Mouse (Mus musculus) midbrain, embryonic 12.5 days (tissue): Measurements from ENCODE around the gene Sphk1. TPM values are rescaled to one million over a fixed set of nuclear protein-coding genes. Genes with fewer than 3 reads are reported as not detected.

ENCODE experiments used
- ATAC-seq: fragments of 200-750 bp; cut with Nextera tagmentation; 2 replicates; pipeline ENCODE4 v1.8.0; 2017; ENCODE audit warnings: low read depth, moderate TSS enrichment, moderate library complexity; ENCODE audit not compliant: low FRiP score
- H3K27ac ChIP-seq: fragments of 300-500 bp; sonication (generic); replicated peaks from 2 replicates; pipeline ENCODE4 v1.5.1; 2016; ENCODE audit warnings: mild to moderate bottlenecking
- H3K27me3 ChIP-seq: fragments of 300-500 bp; sonication (generic); 2 replicates; pipeline ENCODE4 v1.6.1; 2016; ENCODE audit warnings: mild to moderate bottlenecking
- H3K36me3 ChIP-seq: fragments of 300-500 bp; sonication (generic); 2 replicates; pipeline ENCODE4 v1.6.1; 2016
- H3K4me1 ChIP-seq: fragments of 300-500 bp; sonication (generic); 2 replicates; pipeline ENCODE4 v1.6.1; 2016
- H3K4me2 ChIP-seq: fragments of 300-500 bp; sonication (generic); replicated peaks from 2 replicates; pipeline ENCODE4 v1.6.1; 2016; ENCODE audit warnings: mild to moderate bottlenecking, moderate library complexity
- H3K4me3 ChIP-seq: fragments of 300-500 bp; sonication (generic); 2 replicates; pipeline ENCODE4 v1.5.1; 2016; ENCODE audit warnings: mild to moderate bottlenecking
- H3K9ac ChIP-seq: fragments of 300-500 bp; sonication (generic); replicated peaks from 2 replicates; pipeline ENCODE4 v1.6.1; 2016; ENCODE audit warnings: mild to moderate bottlenecking, moderate library complexity
- H3K9me3 ChIP-seq: fragments of 300-500 bp; sonication (generic); 2 replicates; pipeline ENCODE4 v1.6.1; 2016; ENCODE audit warnings: mild to moderate bottlenecking
- WGBS: fragments of 180-500 bp; shearing (Covaris S2); methylation state at CpG from one replicate; pipeline ENCODE4 v1.1.7; 2016; 5-methylcytosine and 5-hydroxymethylcytosine counted together
- polyA plus RNA-seq: library from polyadenylated mRNA; unstranded; fragments of >200 nt; fragmentation: Nextera tagmentation; extraction: Ambion mirVana; gene quantifications from 2 replicates; pipeline ENCODE4 v1.2.1, GENCODE M21; 2016

The Sphk1 gene
- polyA plus RNA-seq, 1 experiment from 2014 or later: 7.1 TPM

- H3K9ac ChIP-seq: no peak within 1 kb of the TSS
- ATAC-seq: no peak
- no peaks in the 10 kb centered on the region for H3K36me3 ChIP-seq
- 20% methylated on average over 4 of the region's 4 CpGs for WGBS
- 0 out of 2 replicates have a peak, but pooled peaks cover 4% of the 10 kb centered on the region for H3K9me3 ChIP-seq
- no peak within 1 kb of the TSS for H3K4me2 ChIP-seq
- peaks cover 11% of the 10 kb centered on the region for H3K4me1 ChIP-seq
- H3K27me3 ChIP-seq: no peaks in the 10 kb centered on the region; the same call in 1 of the 2 replicates
- H3K4me3 ChIP-seq: no peak within 1 kb of the TSS
- H3K27ac ChIP-seq: peak within 1 kb of the TSS; percentile 54; the same call in 1 of the 2 replicates
Observed at GRCm38 (mm10) chr11:116493795-116494252, 36.9 kb upstream of the Sphk1 start, which contains the start of gene Prpsap1. Gene Prpsap1, minus strand, starts transcription at chr11:116494202.

- ATAC-seq: no peak
- Histone ChIP-seq H3K9me3 (0 out of 2 replicates have a peak, but pooled peaks cover 4% of the 10 kb centered on the region), H3K9ac (no peak overlapping the region), H3K27me3 (no peaks in the 10 kb centered on the region; the same call in 1 of the 2 replicates), H3K4me1 (peaks cover 6% of the 10 kb centered on the region; the same call in 1 of the 2 replicates), H3K4me2 (no peak overlapping the region), H3K36me3 (no peaks in the 10 kb centered on the region), H3K27ac (peak overlapping the region; percentile 54; the same call in 1 of the 2 replicates), H3K4me3 (no peak overlapping the region)
- WGBS: 58% methylated on average over 13 of the region's 13 CpGs
Observed at GRCm38 (mm10) chr11:116494474-116495174, 36.1 kb upstream of the Sphk1 start.

- H3K4me1 ChIP-seq: 0 out of 2 replicates have a peak, but pooled peaks cover 7% of the 10 kb centered on the region
- 91% methylated on average over 4 of the region's 4 CpGs for WGBS
- no peak for ATAC-seq
Observed at GRCm38 (mm10) chr11:116497313-116497712, 33.4 kb upstream of the Sphk1 start.

GRCm38 (mm10) chr11:116498596-116498995 is 32.1 kb upstream of the Sphk1 start:
- Histone ChIP-seq H3K27ac (no peak overlapping the region), H3K36me3 (no peaks in the 10 kb centered on the region), H3K4me1 (0 out of 2 replicates have a peak, but pooled peaks cover 7% of the 10 kb centered on the region), H3K4me3 (peak overlapping the region; percentile 15; the same call in 1 of the 2 replicates), H3K9me3 (0 out of 2 replicates have a peak, but pooled peaks cover 4% of the 10 kb centered on the region), H3K27me3 (no peaks in the 10 kb centered on the region), H3K9ac (0 out of 2 replicates have a peak overlapping the region, but pooled peaks have one; percentile 43), H3K4me2 (peak overlapping the region; percentile 46)
- WGBS: 25% methylated on average over 33 of the region's 34 CpGs
- no peak for ATAC-seq

More at GRCm38 (mm10) chr11:116497313-116497712, 33.4 kb upstream of the Sphk1 start:
- Histone ChIP-seq H3K27ac (no peak overlapping the region), H3K27me3 (no peaks in the 10 kb centered on the region; the same call in 1 of the 2 replicates), H3K4me2 (no peak overlapping the region), H3K9ac (no peak overlapping the region), H3K4me3 (no peak overlapping the region), H3K36me3 (no peaks in the 10 kb centered on the region), H3K9me3 (0 out of 2 replicates have a peak, but pooled peaks cover 4% of the 10 kb centered on the region)

GRCm38 (mm10) chr11:116499018-116499417 is 31.7 kb upstream of the Sphk1 start:
- Histone ChIP-seq H3K36me3 (no peaks in the 10 kb centered on the region), H3K9ac (no peak overlapping the region), H3K27me3 (no peaks in the 10 kb centered on the region), H3K27ac (no peak overlapping the region), H3K4me2 (peak overlapping the region; percentile 46; the same call in 1 of the 2 replicates), H3K4me1 (0 out of 2 replicates have a peak, but pooled peaks cover 7% of the 10 kb centered on the region), H3K4me3 (no peak overlapping the region), H3K9me3 (0 out of 2 replicates have a peak, but pooled peaks cover 4% of the 10 kb centered on the region)
- no peak for ATAC-seq
- 36% methylated on average over 6 of the region's 6 CpGs for WGBS

- no peak overlapping the region for H3K27ac ChIP-seq
- H3K27me3 ChIP-seq: no peaks in the 10 kb centered on the region
- 0 out of 2 replicates have a peak, but pooled peaks cover 4% of the 10 kb centered on the region for H3K9me3 ChIP-seq
- 0 out of 2 replicates have a peak, but pooled peaks cover 5% of the 10 kb centered on the region for H3K4me1 ChIP-seq
- ATAC-seq: no peak
- no peak overlapping the region for H3K9ac ChIP-seq
- no peaks in the 10 kb centered on the region for H3K36me3 ChIP-seq
- no peak overlapping the region for H3K4me2 ChIP-seq
- 32% methylated on average over 7 of the region's 7 CpGs for WGBS
- H3K4me3 ChIP-seq: no peak overlapping the region
Observed at GRCm38 (mm10) chr11:116501005-116501746, 29.5 kb upstream of the Sphk1 start.

- Histone ChIP-seq H3K27me3 (no peaks in the 10 kb centered on the region), H3K9ac (no peak overlapping the region), H3K36me3 (no peaks in the 10 kb centered on the region), H3K4me3 (no peak overlapping the region), H3K4me2 (no peak overlapping the region), H3K4me1 (0 out of 2 replicates have a peak, but pooled peaks cover 5% of the 10 kb centered on the region), H3K27ac (no peak overlapping the region), H3K9me3 (no peaks in the 10 kb centered on the region)
- 92% methylated on average over 17 of the region's 17 CpGs for WGBS
- no peak for ATAC-seq
Observed at GRCm38 (mm10) chr11:116504516-116504915, 26.2 kb upstream of the Sphk1 start.

- Histone ChIP-seq H3K9ac (no peak overlapping the region), H3K36me3 (no peaks in the 10 kb centered on the region), H3K4me2 (no peak overlapping the region), H3K4me1 (0 out of 2 replicates have a peak, but pooled peaks cover 5% of the 10 kb centered on the region), H3K4me3 (no peak overlapping the region), H3K27me3 (no peaks in the 10 kb centered on the region), H3K9me3 (no peaks in the 10 kb centered on the region), H3K27ac (no peak overlapping the region)
- WGBS: 76% methylated on average over 5 of the region's 5 CpGs
- no peak for ATAC-seq
Observed at GRCm38 (mm10) chr11:116505573-116505972, 25.2 kb upstream of the Sphk1 start.

- no peak for ATAC-seq
- no peaks in the 10 kb centered on the region for H3K36me3 ChIP-seq
- no peaks in the 10 kb centered on the region for H3K27me3 ChIP-seq
- no peak overlapping the region for H3K4me3 ChIP-seq
- H3K4me2 ChIP-seq: no peak overlapping the region
- 0 out of 2 replicates have a peak, but pooled peaks cover 2% of the 10 kb centered on the region for H3K4me1 ChIP-seq
- no peaks in the 10 kb centered on the region for H3K9me3 ChIP-seq
- no peak overlapping the region for H3K27ac ChIP-seq
- 83% methylated on average over 17 of the region's 17 CpGs for WGBS
- H3K9ac ChIP-seq: no peak overlapping the region
Observed at GRCm38 (mm10) chr11:116506151-116506875, 24.4 kb upstream of the Sphk1 start.

GRCm38 (mm10) chr11:116508689-116509088 is 22.0 kb upstream of the Sphk1 start:
- Histone ChIP-seq H3K4me3 (no peak overlapping the region), H3K9ac (no peak overlapping the region), H3K9me3 (no peaks in the 10 kb centered on the region), H3K27ac (no peak overlapping the region), H3K36me3 (no peaks in the 10 kb centered on the region), H3K27me3 (0 out of 2 replicates have a peak, but pooled peaks cover 3% of the 10 kb centered on the region), H3K4me2 (no peak overlapping the region), H3K4me1 (no peaks in the 10 kb centered on the region)
- 66% methylated on average over 2 of the region's 2 CpGs for WGBS
- ATAC-seq: no peak

- Histone ChIP-seq H3K4me1 (peaks cover 6% of the 10 kb centered on the region; the same call in 1 of the 2 replicates), H3K27me3 (peaks cover 14% of the 10 kb centered on the region), H3K4me3 (no peak overlapping the region), H3K27ac (no peak overlapping the region), H3K36me3 (no peaks in the 10 kb centered on the region), H3K4me2 (no peak overlapping the region), H3K9ac (no peak overlapping the region), H3K9me3 (no peaks in the 10 kb centered on the region)
- WGBS: 68% methylated on average over 7 of the region's 7 CpGs
- no peak for ATAC-seq
Observed at GRCm38 (mm10) chr11:116511301-116511868, 19.3 kb upstream of the Sphk1 start.
